Mouse (Mus musculus) kidney, embryonic 16.5 days (tissue): ENCODE measurements at regions not wholly inside any gene's neighbourhood (a gene's known extent, or its start where the extent isn't known, plus 50 kb on each side); places are given as distances from the start of the nearest gene placed in this dataset.

Experiments used
- ATAC-seq: fragments of 200-750 bp; cut with Nextera tagmentation; 2 replicates; pipeline ENCODE4 v1.8.0; 2017; ENCODE audit warnings: moderate TSS enrichment; ENCODE audit not compliant: low FRiP score, low TSS enrichment
- H3K27ac ChIP-seq: fragments of 300-500 bp; sonication (generic); 2 replicates; pipeline ENCODE4 v1.5.1; 2014; ENCODE audit warnings: low read length
- H3K27me3 ChIP-seq: fragments of 300-500 bp; sonication (generic); 2 replicates; pipeline ENCODE4 v1.6.1; 2014; ENCODE audit warnings: low read length, control low read depth, mixed read lengths; ENCODE audit not compliant: insufficient read depth
- H3K36me3 ChIP-seq: fragments of 300-500 bp; sonication (generic); 2 replicates; pipeline ENCODE4 v1.6.1; 2014; ENCODE audit warnings: low read length, control low read depth, mixed read lengths; ENCODE audit not compliant: insufficient read depth
- H3K4me1 ChIP-seq: fragments of 300-500 bp; sonication (generic); 2 replicates; pipeline ENCODE4 v1.6.1; 2014; ENCODE audit warnings: low read length, control low read depth, mixed read lengths; ENCODE audit not compliant: insufficient read depth
- H3K4me2 ChIP-seq: fragments of 300-500 bp; sonication (generic); replicated peaks from 2 replicates; pipeline ENCODE4 v1.6.1; 2014; ENCODE audit warnings: low read depth, low read length
- H3K4me3 ChIP-seq: fragments of 300-500 bp; sonication (generic); 2 replicates; pipeline ENCODE4 v1.5.1; 2014; ENCODE audit warnings: mild to moderate bottlenecking, low read length
- H3K9ac ChIP-seq: fragments of 300-500 bp; sonication (generic); replicated peaks from 2 replicates; pipeline ENCODE4 v1.6.1; 2014; ENCODE audit warnings: low read length
- H3K9me3 ChIP-seq: fragments of 300-500 bp; sonication (generic); 2 replicates; pipeline ENCODE4 v1.6.1; 2016; ENCODE audit warnings: low read length, control low read depth
- WGBS: fragments of 180-500 bp; shearing (Covaris S2); extraction: QIAGEN DNeasy Blood & Tissue Kit; methylation state at CpG from one replicate; pipeline ENCODE4 v1.1.7; 2014; 5-methylcytosine and 5-hydroxymethylcytosine counted together

DNA sequence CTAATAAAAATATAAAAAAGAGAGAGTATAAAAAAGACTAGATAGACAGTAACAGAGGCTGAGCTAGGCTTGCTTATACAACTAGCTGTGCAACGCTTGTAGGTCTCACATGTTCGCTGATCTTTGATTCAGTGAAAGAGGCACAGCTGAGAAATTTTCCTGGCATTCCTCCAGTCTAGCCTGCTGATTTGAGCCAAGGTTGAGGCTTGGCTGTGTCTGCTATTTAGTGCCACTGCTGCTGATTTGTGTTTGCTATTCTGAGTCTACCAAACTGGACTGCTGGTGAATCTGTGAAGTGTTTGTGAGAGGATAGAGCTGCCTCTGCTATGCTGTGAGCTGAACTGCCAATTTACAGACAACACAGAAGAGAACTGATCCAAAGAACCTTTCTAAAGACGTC, 956.7 kb upstream of the Acvr2a start:
- Histone ChIP-seq H3K27ac (no peak overlapping the region), H3K9me3 (no peaks in the 10 kb centered on the region), H3K4me2 (no peak overlapping the region), H3K9ac (no peak overlapping the region), H3K4me1 (no peaks in the 10 kb centered on the region), H3K27me3 (no peaks in the 10 kb centered on the region), H3K36me3 (no peaks in the 10 kb centered on the region), H3K4me3 (no peak overlapping the region)
- 69% methylated on average over 3 of the region's 3 CpGs for WGBS
- ATAC-seq, result no peak

DNA sequence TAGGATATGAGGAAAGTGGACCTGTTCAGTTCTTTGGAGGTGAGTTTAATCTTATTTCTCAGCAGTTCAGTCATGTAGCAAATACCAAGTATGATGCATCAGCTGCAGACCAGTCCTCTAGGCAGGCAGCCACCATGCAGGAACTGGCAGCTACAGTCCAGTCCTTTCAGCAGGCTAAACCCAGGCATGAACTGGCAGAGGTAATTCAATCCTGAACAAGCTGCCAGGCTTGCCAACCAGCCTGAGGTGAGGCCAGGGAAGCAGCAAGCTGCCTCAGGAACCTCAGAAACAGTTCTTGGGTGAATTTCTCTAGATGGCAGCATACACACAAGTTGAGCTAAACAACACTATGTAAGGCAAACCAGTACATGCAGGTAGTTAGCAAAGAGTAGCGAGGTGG, 951.5 kb upstream of the Acvr2a start:
- Histone ChIP-seq H3K4me1 (no peaks in the 10 kb centered on the region), H3K27me3 (no peaks in the 10 kb centered on the region), H3K36me3 (no peaks in the 10 kb centered on the region), H3K4me3 (no peak overlapping the region), H3K4me2 (no peak overlapping the region), H3K27ac (no peak overlapping the region), H3K9me3 (no peaks in the 10 kb centered on the region), H3K9ac (no peak overlapping the region)
- no peak for ATAC-seq
- 97% methylated on average over 1 of the region's 1 CpGs for WGBS

DNA sequence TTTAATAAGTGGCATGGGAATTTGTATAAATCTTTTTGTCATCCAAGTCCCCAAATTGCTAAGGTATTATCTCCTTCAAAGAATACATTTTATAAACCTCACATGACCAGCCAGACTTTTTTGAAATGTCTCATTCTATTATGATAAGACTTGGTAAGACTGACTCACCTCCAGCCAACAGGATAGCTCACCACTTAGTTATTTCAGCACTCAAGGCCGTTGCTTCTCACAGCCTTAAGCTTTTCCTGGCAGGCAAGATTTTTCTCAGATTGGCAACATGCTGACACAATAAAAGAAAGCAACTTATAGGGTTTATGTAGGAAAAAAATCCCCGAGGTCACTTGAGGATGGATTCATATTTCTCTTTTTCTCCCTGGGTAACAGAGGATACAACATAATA, 935.9 kb upstream of the Acvr2a start:
- H3K4me1 ChIP-seq, result no peaks in the 10 kb centered on the region
- H3K4me3 ChIP-seq, result no peak overlapping the region
- no peak overlapping the region for H3K4me2 ChIP-seq
- ATAC-seq, result no peak
- no peaks in the 10 kb centered on the region for H3K27me3 ChIP-seq
- 63% methylated on average over 2 of the region's 2 CpGs for WGBS
- H3K36me3 ChIP-seq, result no peaks in the 10 kb centered on the region
- H3K27ac ChIP-seq, result no peak overlapping the region
- no peaks in the 10 kb centered on the region for H3K9me3 ChIP-seq
- H3K9ac ChIP-seq, result no peak overlapping the region

DNA sequence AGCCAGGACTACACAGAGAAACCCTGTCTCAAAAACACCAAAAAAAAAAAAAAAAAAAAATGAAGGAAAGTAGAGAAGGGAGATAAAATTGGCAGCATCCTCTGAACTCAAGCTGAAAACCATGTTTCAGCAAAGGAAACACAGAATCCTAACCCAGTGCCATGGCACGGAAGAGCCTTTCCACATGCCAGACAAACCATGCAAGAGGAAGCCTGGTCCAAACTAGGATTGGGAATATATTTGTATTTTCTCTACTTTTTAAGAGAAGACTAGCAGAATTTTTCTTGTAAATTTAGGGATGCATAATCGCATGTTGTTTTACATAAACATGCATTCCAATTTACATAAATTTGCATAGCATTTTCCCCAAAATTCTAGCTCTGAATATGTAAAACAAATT, 934.8 kb upstream of the Acvr2a start:
- WGBS, result 94% methylated on average over 2 of the region's 2 CpGs
- H3K4me2 ChIP-seq, result no peak overlapping the region
- no peak for ATAC-seq
- no peaks in the 10 kb centered on the region for H3K36me3 ChIP-seq
- H3K27me3 ChIP-seq, result no peaks in the 10 kb centered on the region
- no peak overlapping the region for H3K9ac ChIP-seq
- no peaks in the 10 kb centered on the region for H3K9me3 ChIP-seq
- no peak overlapping the region for H3K27ac ChIP-seq
- H3K4me1 ChIP-seq, result no peaks in the 10 kb centered on the region
- no peak overlapping the region for H3K4me3 ChIP-seq

DNA sequence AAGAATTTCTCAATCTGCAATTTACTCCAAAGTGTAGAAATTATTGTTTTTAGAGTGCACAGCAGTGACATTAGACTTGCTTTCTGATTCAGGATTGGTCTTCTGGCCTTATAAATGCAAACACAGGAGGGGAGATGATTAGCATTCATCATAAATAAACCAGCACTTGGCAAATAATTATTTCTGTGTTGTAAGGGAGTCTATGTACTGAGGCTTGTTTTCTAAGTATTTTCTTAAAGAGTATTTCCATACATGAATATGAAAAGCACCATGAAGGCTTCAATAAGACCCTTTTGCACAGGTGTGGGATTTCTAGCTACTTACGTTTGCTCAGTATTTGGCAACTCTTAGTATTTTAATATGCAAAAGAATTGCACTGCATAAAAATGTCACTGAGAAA, 934.1 kb upstream of the Acvr2a start:
- no peak overlapping the region for H3K4me3 ChIP-seq
- no peaks in the 10 kb centered on the region for H3K27me3 ChIP-seq
- no peak overlapping the region for H3K27ac ChIP-seq
- no peak overlapping the region for H3K9ac ChIP-seq
- no peak overlapping the region for H3K4me2 ChIP-seq
- H3K4me1 ChIP-seq, result no peaks in the 10 kb centered on the region
- no peaks in the 10 kb centered on the region for H3K36me3 ChIP-seq
- no peaks in the 10 kb centered on the region for H3K9me3 ChIP-seq
- no peak for ATAC-seq
- WGBS, result 80% methylated on average over 1 of the region's 1 CpGs

DNA sequence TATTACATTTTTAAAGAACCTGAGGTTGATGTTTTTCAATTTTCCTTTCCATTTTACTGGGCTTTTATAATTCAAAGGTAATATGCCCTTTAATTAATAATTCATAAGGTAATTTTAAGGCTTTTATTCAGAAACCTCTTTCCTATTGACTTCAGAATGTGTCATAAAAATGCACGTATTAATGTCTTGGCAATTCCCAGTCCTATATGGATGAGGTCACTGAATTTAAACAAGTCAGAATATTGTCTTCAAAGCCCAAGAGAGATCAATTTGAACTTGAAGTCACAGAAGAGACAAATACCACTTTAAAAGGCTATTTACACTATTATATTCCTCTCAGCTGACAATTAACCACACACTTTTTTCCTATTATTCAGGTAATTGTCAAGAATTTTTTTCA, 925.7 kb upstream of the Acvr2a start:
- WGBS, result 81% methylated on average over 1 of the region's 1 CpGs
- Histone ChIP-seq H3K27me3 (no peaks in the 10 kb centered on the region), H3K9ac (no peak overlapping the region), H3K4me1 (no peaks in the 10 kb centered on the region), H3K27ac (no peak overlapping the region), H3K9me3 (no peaks in the 10 kb centered on the region), H3K4me2 (no peak overlapping the region), H3K4me3 (no peak overlapping the region), H3K36me3 (no peaks in the 10 kb centered on the region)
- no peak for ATAC-seq

DNA sequence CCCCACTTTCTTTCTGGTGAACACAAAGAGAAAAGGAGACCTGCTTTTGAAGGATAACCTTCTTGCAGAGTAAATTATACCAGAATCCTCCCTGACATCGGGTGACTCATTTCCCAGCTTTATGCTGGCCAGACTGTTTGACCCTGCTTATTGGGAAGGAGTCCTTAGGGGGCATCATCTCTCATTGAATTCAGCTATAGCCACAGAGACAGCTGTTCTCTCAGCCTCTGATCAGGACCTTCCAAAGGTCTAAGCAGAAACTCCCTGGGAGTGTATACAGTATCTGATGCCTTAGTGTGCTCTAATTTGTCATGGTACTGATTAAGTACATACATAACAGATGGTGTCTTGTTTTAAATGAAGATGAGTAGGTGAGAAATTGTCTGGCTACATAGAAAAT, 922.5 kb upstream of the Acvr2a start:
- ATAC-seq, result no peak
- H3K9ac ChIP-seq, result no peak overlapping the region
- H3K27ac ChIP-seq, result no peak overlapping the region
- no peaks in the 10 kb centered on the region for H3K4me1 ChIP-seq
- WGBS, result 64% methylated on average over 1 of the region's 1 CpGs
- H3K9me3 ChIP-seq, result no peaks in the 10 kb centered on the region
- H3K36me3 ChIP-seq, result no peaks in the 10 kb centered on the region
- no peak overlapping the region for H3K4me3 ChIP-seq
- no peaks in the 10 kb centered on the region for H3K27me3 ChIP-seq
- no peak overlapping the region for H3K4me2 ChIP-seq

DNA sequence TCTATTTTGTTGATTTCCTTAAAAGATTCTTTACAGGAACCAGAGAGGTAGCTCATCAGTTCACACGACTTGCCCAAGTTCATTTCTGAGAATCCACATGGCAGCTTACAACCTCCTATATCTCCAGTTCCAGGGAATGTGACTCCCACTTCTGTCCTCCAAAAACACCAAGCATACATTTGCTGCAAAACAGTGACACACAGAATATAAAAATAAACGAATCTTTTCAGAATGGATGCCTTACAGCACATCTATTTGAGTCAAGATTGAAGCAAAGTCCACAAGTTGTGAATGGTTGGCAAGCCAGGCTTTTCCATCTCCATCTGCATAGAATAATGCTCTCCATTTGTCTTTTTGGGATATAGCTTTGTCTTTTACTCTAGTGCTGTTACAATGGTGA, 921.0 kb upstream of the Acvr2a start:
- ATAC-seq, result no peak
- Histone ChIP-seq H3K27ac (no peak overlapping the region), H3K9ac (no peak overlapping the region), H3K9me3 (no peaks in the 10 kb centered on the region), H3K36me3 (no peaks in the 10 kb centered on the region), H3K4me2 (no peak overlapping the region), H3K27me3 (no peaks in the 10 kb centered on the region), H3K4me3 (no peak overlapping the region), H3K4me1 (no peaks in the 10 kb centered on the region)
- 75% methylated on average over 2 of the region's 2 CpGs for WGBS

DNA sequence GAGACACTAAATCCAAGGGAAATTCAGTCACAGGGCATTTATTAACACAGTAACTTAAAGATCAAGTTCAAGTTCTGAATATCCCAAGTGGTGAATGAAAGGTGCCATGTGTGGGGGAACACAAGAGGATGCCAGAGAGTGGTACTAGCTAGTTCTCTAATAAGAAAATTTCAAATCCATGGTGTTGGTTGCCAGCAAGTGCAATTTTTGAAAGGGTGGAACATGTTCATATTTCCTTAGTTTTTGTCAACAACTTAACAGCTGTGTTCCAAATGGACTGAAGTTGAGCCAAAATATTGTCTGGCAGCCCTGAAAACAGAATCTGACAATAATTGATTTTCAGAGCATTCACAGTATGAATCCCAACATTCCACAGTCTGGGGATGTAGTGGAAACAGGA, 919.1 kb upstream of the Acvr2a start:
- H3K27ac ChIP-seq, result no peak overlapping the region
- no peak for ATAC-seq
- no peaks in the 10 kb centered on the region for H3K4me1 ChIP-seq
- no peak overlapping the region for H3K4me2 ChIP-seq
- no peaks in the 10 kb centered on the region for H3K9me3 ChIP-seq
- H3K36me3 ChIP-seq, result no peaks in the 10 kb centered on the region
- H3K9ac ChIP-seq, result no peak overlapping the region
- no peak overlapping the region for H3K4me3 ChIP-seq
- no peaks in the 10 kb centered on the region for H3K27me3 ChIP-seq

DNA sequence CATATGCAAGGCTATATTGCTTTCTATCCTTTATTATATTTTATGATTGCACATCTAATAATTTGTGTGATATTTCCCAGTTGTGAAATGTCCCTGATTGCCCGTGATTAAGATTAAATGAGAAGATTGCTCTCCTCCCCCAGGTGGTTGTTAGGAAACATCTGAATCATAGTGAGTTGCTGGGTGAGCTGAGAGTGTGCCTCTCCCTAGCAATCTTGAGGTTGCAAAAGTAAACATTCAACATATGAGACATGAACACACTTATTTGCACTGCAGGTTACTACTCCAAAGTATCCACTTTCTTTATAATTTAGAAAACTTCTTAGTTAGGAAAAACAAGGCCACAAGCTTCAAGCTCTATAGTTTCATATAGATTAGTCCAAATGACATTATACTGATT, 899.6 kb upstream of the Acvr2a start:
- no peak overlapping the region for H3K27ac ChIP-seq
- no peak overlapping the region for H3K4me3 ChIP-seq
- no peak overlapping the region for H3K9ac ChIP-seq
- no peaks in the 10 kb centered on the region for H3K4me1 ChIP-seq
- WGBS, result 74% methylated on average over 1 of the region's 1 CpGs
- no peak for ATAC-seq
- H3K27me3 ChIP-seq, result no peaks in the 10 kb centered on the region
- H3K36me3 ChIP-seq, result no peaks in the 10 kb centered on the region
- no peak overlapping the region for H3K4me2 ChIP-seq
- H3K9me3 ChIP-seq, result no peaks in the 10 kb centered on the region

DNA sequence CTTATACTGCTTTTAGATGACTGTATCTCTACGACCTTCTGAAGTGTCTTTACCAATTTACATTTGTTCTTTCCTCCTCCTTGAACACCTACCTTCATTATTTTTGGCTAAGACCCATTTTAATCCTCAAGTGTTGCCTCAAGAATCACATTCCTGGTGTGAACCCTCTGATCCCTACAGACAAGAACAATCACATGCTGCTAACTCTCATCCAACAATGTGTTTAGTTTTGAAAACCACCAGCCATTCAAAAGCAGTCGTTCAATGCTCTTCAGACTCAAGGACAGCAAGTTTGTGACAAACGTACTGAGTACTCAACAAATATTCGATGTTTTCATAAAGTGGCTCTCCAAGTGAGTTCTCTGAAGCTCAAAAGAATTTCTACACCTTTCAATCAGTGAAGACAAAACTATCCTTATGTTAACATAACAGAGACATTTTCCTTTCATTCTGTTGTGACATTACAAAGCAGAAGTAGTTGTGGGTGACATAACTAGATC, 898.9 kb upstream of the Acvr2a start:
- Histone ChIP-seq H3K4me1 (no peaks in the 10 kb centered on the region), H3K27me3 (no peaks in the 10 kb centered on the region), H3K4me2 (no peak overlapping the region), H3K36me3 (no peaks in the 10 kb centered on the region), H3K9me3 (no peaks in the 10 kb centered on the region), H3K27ac (no peak overlapping the region), H3K9ac (no peak overlapping the region), H3K4me3 (no peak overlapping the region)
- whole genome bisulfite sequencing, result 81% methylated on average over 4 of the region's 4 CpGs
- no peak for ATAC-seq
